Mouse (Mus musculus) liver (tissue): ENCODE measurements around the gene Haghl.

Experiments used
- DNase-seq: peaks from one replicate; pipeline ENCODE4 v3.0.0-alpha.2; 2020; ENCODE audit warnings: mixed read lengths

Gene Haghl

DNA sequence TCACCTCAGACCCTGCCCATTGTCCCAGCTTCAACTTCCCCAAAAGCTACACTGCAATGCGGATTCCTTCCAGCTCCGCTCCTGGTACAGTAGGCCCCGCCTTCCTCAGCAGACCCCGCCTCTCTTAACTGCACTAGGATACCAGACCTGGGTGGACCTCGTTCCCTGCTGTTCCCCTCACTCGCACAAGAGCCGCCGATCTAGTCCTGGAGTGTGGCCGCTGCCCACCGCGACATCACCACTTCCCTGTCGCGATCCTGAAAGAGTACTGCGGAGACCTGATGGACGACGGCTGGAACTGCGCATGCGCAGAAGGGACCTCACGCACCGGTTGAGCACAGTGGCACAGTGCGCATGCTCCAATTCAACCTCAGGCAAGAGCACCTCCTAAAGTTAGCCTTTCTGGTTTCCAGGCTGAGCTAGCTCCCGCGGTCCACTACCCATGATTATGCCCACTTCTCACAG lies at the start of gene Haghl:
Gene Haghl (minus strand): TSS at position 393 of the 465 bp plus-strand sequence.
- peak; percentile 96 for DNase-seq

GRCm38 (mm10) chr17:25834595-25835222 lies 49.2 kb upstream of the Haghl start:
- DNase-seq = no peak

DNA sequence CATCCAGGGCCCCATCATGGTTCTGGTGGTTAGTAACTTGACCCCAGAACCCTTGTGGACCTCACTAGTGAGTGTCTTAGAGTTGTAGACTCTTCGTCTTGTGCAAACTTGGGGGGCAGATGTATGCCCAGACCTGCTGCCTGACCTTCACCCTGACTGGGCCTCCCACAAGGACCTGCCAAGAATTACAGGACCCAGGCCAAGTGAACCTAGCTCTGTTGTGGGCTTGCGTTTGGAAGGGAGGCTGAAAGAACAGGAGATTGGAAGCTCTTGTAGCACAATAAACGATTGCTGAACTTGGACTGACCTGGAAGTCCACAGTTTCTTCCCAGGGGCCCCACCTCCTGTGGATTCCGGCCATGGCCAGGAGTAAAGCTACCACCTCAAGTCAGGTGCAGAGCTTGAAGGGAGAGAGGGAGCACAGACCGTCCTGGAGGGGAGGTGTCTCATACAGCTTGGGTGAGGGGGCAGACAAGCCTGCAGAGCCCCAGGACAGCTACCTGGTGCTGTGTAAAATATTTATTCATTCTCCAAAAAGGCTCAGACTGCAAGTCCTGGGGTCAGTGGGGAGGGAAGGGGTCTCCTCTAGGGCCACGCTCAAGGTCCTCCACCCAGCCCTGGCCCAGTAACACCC lies 48.6 kb upstream of the Haghl start:
- DNase-seq = no peak

- peak; percentile 87 for DNase-seq
Observed at GRCm38 (mm10) chr17:25833291-25833663, 47.8 kb upstream of the Haghl start, which contains the start of gene Stub1. Stub1 (minus strand) TSS chr17:25833404.

GRCm38 (mm10) chr17:25832436-25833290 lies 47.2 kb upstream of the Haghl start:
- DNase-seq = peak; percentile 100

DNA sequence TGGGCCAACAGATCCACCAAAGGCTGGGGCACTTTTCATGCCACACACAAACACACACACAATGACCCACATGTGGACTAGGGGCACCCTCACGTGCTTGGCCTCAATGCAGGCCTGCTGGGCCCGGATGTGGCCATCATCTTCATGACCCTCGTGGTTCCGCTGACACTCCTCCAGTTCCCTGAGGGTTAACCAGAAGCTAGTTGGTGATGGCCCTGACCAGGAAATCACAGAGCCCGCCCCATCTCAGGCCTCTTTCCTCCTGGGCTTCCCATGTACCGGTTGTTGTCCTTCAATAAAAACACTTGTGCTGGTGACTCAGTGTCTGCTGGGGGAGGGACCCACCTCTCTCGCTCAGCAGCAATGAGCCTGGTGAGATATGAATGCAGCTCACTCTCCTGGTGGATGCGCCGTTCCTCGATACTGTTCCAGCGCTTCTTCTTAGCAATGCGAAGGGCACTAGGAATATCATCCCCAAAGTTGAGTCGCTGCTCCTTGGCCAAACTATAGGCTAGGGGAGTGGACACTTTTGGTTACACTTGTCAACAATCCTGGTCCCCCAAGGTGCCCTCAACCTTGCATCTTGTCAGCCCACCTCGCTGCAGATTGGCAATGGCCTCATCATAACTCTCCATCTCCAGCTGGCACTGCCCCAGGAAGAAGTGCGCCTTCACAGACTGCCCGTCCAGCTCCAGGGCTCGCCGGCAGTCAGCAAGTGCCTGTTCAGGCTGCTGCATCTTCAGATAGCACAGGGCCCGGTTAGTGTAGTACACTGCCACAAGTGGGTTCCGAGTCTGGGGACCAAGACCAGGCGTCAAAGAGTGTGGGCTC lies 46.2 kb upstream of the Haghl start:
- DNase-seq = no peak

DNA sequence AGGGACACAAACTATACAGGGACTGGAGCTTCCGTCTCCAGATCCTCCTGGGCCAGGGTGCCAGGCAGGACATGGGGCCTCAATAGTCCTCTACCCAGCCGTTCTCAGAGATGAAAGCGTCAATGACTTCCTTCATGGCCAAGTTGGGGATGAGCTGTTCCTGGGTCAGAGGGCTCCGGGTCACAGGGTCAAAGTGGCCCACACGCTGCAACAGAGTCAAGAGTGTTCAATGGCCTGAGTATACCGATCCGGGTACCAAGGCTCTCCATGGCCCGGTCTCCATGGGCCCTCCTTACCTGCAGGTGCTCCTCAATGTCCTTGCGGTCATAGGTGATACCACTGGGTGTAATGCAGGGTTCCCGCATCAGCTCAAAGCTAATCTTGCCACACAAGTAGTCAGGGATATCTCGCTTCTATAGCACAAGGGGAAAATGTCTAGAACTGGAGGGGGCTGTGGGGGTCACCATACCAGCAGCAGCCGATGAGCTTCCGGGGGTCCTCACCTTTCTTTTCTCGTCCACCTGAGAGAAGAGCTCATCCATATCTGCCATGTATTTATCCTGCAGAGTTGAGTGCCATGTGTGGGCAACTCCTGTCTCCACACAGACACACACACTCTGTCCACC lies 45.4 kb upstream of the Haghl start:
- no peak for DNase-seq

DNA sequence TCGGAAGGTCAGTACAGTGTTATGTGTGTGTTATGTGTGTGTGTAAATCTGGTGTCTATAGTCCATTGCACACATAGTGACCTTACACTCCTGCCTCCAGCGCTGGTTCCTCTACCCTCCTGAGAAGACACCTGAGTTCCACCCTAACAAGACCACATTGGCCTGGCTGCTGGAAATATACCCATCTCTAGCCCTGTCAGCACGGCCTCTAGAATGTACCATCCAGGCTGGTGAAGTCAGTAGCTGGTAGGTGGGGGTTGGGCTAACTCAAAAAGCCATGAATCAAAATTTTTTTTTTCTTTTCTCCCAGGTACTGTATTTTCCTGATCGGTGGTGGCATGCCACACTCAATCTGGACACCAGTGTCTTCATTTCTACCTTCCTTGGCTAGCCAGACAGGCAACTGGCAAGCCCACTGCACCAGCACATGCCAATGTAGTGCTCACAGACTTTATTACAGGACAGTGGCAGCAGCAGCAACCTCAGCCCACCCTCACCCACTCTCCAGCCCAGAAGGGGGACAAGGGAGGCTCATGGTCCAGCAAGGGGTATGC lies 44.8 kb upstream of the Haghl start:
- DNase-seq = no peak

DNA sequence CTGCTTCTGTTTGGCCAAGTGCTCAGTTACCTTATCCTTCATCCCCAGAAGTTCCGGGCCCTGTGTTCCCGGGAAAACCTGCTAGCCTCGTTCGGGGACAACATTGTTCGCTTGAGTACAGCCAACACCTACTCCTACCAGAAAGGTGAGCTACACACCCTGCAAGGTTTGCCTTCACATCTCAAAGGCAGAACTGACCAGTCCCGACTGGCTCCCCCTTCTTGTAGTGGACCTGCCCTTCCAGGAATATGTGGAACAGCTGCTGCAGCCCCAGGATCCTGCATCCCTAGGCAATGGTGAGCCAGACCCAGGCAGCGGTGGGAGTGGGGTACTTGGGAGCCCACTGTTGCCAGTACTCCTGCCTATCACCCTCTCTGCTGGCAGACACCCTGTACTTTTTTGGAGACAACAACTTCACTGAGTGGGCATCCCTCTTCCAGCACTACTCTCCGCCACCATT lies 44.1 kb upstream of the Haghl start:
- no peak for DNase-seq

GRCm38 (mm10) chr17:25828712-25829557 lies 43.5 kb upstream of the Haghl start, which contains the start of gene Jmjd8:
Jmjd8 (plus strand) TSS chr17:25828867.
- DNase-seq = peak; percentile 82

GRCm38 (mm10) chr17:25828223-25828594 lies 42.7 kb upstream of the Haghl start:
- DNase-seq = no peak

GRCm38 (mm10) chr17:25827546-25828222 lies 42.2 kb upstream of the Haghl start:
- DNase-seq = no peak

GRCm38 (mm10) chr17:25827011-25827410 lies 41.5 kb upstream of the Haghl start:
- DNase-seq = no peak

GRCm38 (mm10) chr17:25825984-25826570 lies 40.6 kb upstream of the Haghl start:
- DNase-seq = no peak

- DNase-seq = no peak
Observed at GRCm38 (mm10) chr17:25825311-25825710, 39.8 kb upstream of the Haghl start.

GRCm38 (mm10) chr17:25824362-25825142 lies 39.1 kb upstream of the Haghl start:
- peak; percentile 51 for DNase-seq

DNA sequence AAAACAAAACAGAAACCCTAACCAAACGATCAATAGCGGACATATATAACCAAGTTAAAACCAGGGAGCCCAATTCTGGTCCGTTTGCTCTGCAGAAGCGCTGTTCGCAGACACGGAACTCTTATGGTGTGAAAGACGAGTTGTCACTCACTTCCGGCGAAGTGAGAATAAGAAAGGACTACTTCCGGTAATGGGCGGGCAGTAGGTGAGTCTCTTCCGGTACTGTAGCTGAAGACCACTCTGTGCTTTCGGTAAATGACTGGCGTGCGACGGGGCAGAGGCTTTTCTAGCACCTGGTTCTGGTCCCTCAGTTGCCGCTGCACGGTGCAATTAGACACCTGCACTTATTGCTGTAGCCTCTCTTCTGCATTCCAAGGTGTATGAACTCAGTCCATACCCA lies 38.0 kb upstream of the Haghl start, which contains the start of gene Wdr24:
Gene Wdr24 (plus strand): TSS at position 176 of the 400 bp plus-strand sequence.
- peak; percentile 72 for DNase-seq
